Mouse (Mus musculus) G1E (cell line): ENCODE results near the gene Col6a1. TPM values are rescaled to one million over a fixed set of nuclear protein-coding genes. Genes with fewer than 3 reads are reported as not detected.
"Not testable (repeated sequence)": the region's sequence is repeated elsewhere in the genome, so short reads cannot be mapped to it uniquely, and the experiment has no call there.

ENCODE experiments used
- ATAC-seq: 2 replicates; pipeline ENCODE4 v1.8.0; 2016; ENCODE audit warnings: mild to moderate bottlenecking; ENCODE audit not compliant: insufficient number of reproducible peaks, poor library complexity, low FRiP score, severe bottlenecking; ENCODE audit errors: extremely low read depth
- DNase-seq: peaks from one replicate; pipeline ENCODE4 v3.0.0; 2012; ENCODE audit warnings: low spot score
- H3K27me3 ChIP-seq: 2 replicates; pipeline ENCODE4 v1.6.1; 2012; ENCODE audit warnings: mild to moderate bottlenecking, low read length, inconsistent platforms; ENCODE audit not compliant: insufficient read depth
- H3K36me3 ChIP-seq: replicated peaks from 2 replicates; pipeline ENCODE3; 2012; ENCODE audit warnings: mild to moderate bottlenecking, inconsistent platforms
- H3K4me1 ChIP-seq: 2 replicates; pipeline ENCODE4 v1.6.1; 2012; ENCODE audit warnings: low read depth, low read length, inconsistent platforms, mixed read lengths; ENCODE audit not compliant: insufficient read depth
- H3K4me3 ChIP-seq: 2 replicates; pipeline ENCODE4 v1.5.1; 2012; ENCODE audit warnings: low read depth, mild to moderate bottlenecking, inconsistent platforms, low read length, moderate library complexity, mixed read lengths
- H3K9me3 ChIP-seq: replicated peaks from 2 replicates; pipeline ENCODE4 v1.6.1; 2012; ENCODE audit warnings: inconsistent platforms
- CTCF ChIP-seq: IDR thresholded peaks from 2 replicates; pipeline ENCODE4 v1.5.1; 2012; ENCODE audit warnings: low read depth, low read length, inconsistent platforms, mixed read lengths
- GATA1 ChIP-seq: IDR thresholded peaks from 2 replicates; pipeline ENCODE4 v1.6.1; 2012; ENCODE audit warnings: borderline replicate concordance, low read length, inconsistent platforms, mixed read lengths
- GATA2 ChIP-seq: IDR thresholded peaks from 2 replicates; pipeline ENCODE4 v1.6.1; 2012; ENCODE audit warnings: low read depth, low read length, inconsistent platforms, borderline replicate concordance
- POLR2AphosphoS5 ChIP-seq: IDR thresholded peaks from 2 replicates; pipeline ENCODE4 v1.6.1; 2012; ENCODE audit warnings: low read depth, low read length, inconsistent platforms; ENCODE audit not compliant: insufficient replicate concordance
- TAL1 ChIP-seq: conservative IDR thresholded peaks from 2 replicates; pipeline ENCODE4 v1.6.1; 2012; ENCODE audit warnings: low read depth, low read length, inconsistent platforms, mixed read lengths
- polyA plus RNA-seq: library from polyadenylated mRNA; stranded (reverse); fragments of >175 nt; gene quantifications from 2 replicates; pipeline ENCODE4 v1.2.3, GENCODE M21; 2012
- total RNA-seq, 2 experiments: library from RNA; stranded (forward) in 1 of 2; stranded (reverse) in 1 of 2; fragments of 200-1000 nt in 1 of 2; fragments of >200 nt in 1 of 2; fragmentation: Nextera tagmentation in 1 of 2; gene quantifications; 2 replicates each; pipeline ENCODE4 v1.2.3; 2014 to 2017

Col6a1 gene
- total and polyA plus RNA-seq, 3 experiments: 0.05 TPM; not detected in 2

DNA sequence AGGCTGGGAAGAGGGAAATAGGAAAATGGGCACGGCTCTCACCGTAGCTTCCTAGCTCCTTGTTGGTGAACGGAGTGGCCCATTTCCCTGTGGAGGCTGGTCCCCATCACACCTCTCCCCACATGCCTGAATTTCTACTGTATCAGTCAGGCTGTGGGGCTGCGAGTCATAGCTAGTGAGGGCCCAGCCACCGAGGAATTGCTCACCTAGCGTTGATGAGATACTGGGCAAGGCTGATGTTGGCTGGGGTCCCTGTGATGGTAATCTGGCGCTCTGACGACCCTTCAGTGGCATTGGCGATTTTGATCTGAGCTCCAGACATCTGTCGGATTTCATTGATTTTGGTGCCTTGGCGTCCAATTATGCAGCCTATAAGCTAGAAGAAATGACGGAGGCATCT lies 37.0 kb upstream of the Col6a1 start:
- H3K4me3 ChIP-seq: no peak overlapping the region
- TF ChIP-seq GATA1 (no peak), TAL1 (no peak), POLR2AphosphoS5 (no peak), CTCF (no peak)
- no peaks in the 10 kb centered on the region for H3K4me1 ChIP-seq
- H3K9me3 ChIP-seq: no peaks in the 10 kb centered on the region
- peaks cover 4% of the 10 kb centered on the region; the same call in 1 of the 2 replicates for H3K27me3 ChIP-seq
- no peak for DNase-seq
- ATAC-seq: no peak
- no peaks in the 10 kb centered on the region for H3K36me3 ChIP-seq

DNA sequence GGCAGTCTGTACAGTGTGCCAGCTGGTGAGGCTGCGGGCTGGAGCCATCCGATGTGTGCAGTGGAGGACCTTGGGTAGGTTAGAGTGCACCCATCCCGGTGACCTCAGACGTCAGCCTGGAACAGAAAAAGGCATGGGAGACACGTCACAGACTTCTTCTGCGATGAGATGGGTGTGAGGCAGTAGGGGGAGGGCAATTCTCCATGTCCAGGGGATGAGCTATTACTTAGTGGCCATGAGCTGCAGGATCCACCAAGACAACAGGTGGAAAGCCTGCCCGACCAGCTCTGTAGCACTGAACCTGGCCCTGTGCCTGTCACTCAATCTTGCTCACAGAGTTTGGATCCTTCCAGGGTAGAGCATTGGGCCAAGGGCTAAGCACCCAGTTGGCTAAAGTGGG lies 36.4 kb upstream of the Col6a1 start:
- Histone ChIP-seq H3K4me3 (no peak overlapping the region), H3K4me1 (no peaks in the 10 kb centered on the region), H3K9me3 (no peaks in the 10 kb centered on the region), H3K36me3 (no peaks in the 10 kb centered on the region), H3K27me3 (peaks cover 4% of the 10 kb centered on the region; the same call in 1 of the 2 replicates)
- ATAC-seq (no peak), DNase-seq (no peak)
- TF ChIP-seq POLR2AphosphoS5: no peak
- no peak for TF ChIP-seq GATA1
- TF ChIP-seq CTCF: no peak

DNA sequence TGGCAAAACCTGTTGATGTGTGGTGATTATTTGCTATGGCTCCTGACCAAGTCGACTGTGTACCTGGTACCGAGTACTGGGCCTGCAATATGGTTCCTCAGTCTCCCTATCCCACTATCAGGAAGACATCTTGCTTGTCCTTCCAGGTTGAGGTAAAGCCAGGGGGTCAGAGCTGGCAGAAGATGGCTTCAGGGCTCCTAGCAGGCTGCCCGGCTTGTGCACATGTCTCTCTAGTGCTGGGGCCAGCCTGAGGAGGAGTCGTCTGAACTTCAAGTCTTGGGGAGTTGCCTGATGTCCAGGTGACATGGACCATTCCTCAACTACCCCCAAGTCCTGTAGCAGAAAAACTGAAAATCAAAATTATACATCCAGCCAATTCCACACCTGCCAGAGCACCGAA lies 33.9 kb upstream of the Col6a1 start:
- peaks cover 6% of the 10 kb centered on the region; the same call in 1 of the 2 replicates for H3K27me3 ChIP-seq
- no peaks in the 10 kb centered on the region for H3K4me1 ChIP-seq
- DNase-seq (no peak), ATAC-seq (no peak)
- H3K4me3 ChIP-seq: no peak overlapping the region
- no peaks in the 10 kb centered on the region for H3K9me3 ChIP-seq
- TF ChIP-seq TAL1: no peak
- TF ChIP-seq POLR2AphosphoS5: no peak
- TF ChIP-seq GATA1: no peak
- no peak for TF ChIP-seq GATA2
- no peak for TF ChIP-seq CTCF
- H3K36me3 ChIP-seq: no peaks in the 10 kb centered on the region

- Histone ChIP-seq H3K9me3 (no peaks in the 10 kb centered on the region), H3K4me3 (no peak overlapping the region), H3K36me3 (no peaks in the 10 kb centered on the region), H3K4me1 (no peaks in the 10 kb centered on the region), H3K27me3 (0 out of 2 replicates have a peak, but pooled peaks cover 2% of the 10 kb centered on the region)
- ATAC-seq (no peak), DNase-seq (no peak)
- TF ChIP-seq GATA1 (no peak), CTCF (no peak), POLR2AphosphoS5 (no peak), TAL1 (no peak), GATA2 (no peak)
Observed at GRCm38 (mm10) chr10:76753640-76754039, 27.7 kb upstream of the Col6a1 start.

GRCm38 (mm10) chr10:76744267-76744666 lies 18.3 kb upstream of the Col6a1 start:
- not testable (repeated sequence) for H3K36me3 ChIP-seq, H3K27me3 ChIP-seq, ATAC-seq, H3K4me3 ChIP-seq, H3K9me3 ChIP-seq, H3K4me1 ChIP-seq, DNase-seq

GRCm38 (mm10) chr10:76736764-76737163 lies 10.8 kb upstream of the Col6a1 start:
- H3K27me3 ChIP-seq: peaks cover 4% of the 10 kb centered on the region; the same call in 1 of the 2 replicates
- no peak for TF ChIP-seq GATA1
- TF ChIP-seq GATA2: no peak
- no peak for TF ChIP-seq TAL1
- TF ChIP-seq CTCF: no peak
- no peak for ATAC-seq
- no peak for DNase-seq
- no peaks in the 10 kb centered on the region for H3K36me3 ChIP-seq
- H3K4me1 ChIP-seq: no peaks in the 10 kb centered on the region
- no peak overlapping the region for H3K4me3 ChIP-seq
- H3K9me3 ChIP-seq: no peaks in the 10 kb centered on the region

GRCm38 (mm10) chr10:76734979-76735378 lies 9.0 kb upstream of the Col6a1 start:
- Histone ChIP-seq H3K9me3 (no peaks in the 10 kb centered on the region), H3K36me3 (no peaks in the 10 kb centered on the region)

More at GRCm38 (mm10) chr10:76734979-76735378, 9.0 kb upstream of the Col6a1 start:
- DNase-seq: peak; percentile 55
- TF ChIP-seq GATA2 (no peak), CTCF (peak; percentile 65), TAL1 (no peak), POLR2AphosphoS5 (no peak)
- ATAC-seq: no peak
- H3K27me3 ChIP-seq: peaks cover 4% of the 10 kb centered on the region; the same call in 1 of the 2 replicates
- H3K4me1 ChIP-seq: no peaks in the 10 kb centered on the region
- H3K4me3 ChIP-seq: no peak overlapping the region
